Mouse (Mus musculus): ENCODE data around the gene Trim11.

The Trim11 gene

DNA sequence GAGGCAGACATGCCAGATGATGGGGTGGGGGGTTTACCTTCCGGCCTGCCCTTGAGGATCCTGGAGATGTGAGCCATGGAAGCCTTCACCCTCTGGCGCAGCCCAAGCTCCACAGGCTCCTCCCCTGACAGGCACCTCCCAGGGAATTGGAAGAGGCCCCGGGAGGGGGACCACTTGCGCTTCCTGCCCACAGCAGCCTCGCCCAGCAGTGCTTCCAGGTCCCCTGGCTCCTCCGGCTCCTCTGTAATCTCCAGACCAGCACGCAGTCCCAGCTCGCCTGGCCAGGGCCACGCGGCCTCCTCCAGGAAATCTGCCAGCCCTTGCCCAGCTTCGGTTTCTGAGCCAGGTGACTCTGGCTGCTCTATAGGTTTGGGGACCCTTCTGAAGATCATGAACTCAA is 21.3 kb downstream of the Trim11 start:
- POLR2A ChIA-PET, result interaction anchor here in 2 of 4 experiments (1.0 to 1.8 kb wide), 3 partner anchors 21 to 77 kb away, joined by 3 to 6 read pairs (median 5); partner anchors contain the start of genes Hist3h2a (in 1 of the 2), Trim11 (in 1 of the 2) and Trim17 (in 1 of the 2)
- CTCF ChIA-PET, result interaction anchor here in 2 of 4 experiments (0.6 to 1.2 kb wide), 2 partner anchors 95 kb away, joined by 3 to 4 read pairs; no protein-coding TSS in a partner anchor

DNA sequence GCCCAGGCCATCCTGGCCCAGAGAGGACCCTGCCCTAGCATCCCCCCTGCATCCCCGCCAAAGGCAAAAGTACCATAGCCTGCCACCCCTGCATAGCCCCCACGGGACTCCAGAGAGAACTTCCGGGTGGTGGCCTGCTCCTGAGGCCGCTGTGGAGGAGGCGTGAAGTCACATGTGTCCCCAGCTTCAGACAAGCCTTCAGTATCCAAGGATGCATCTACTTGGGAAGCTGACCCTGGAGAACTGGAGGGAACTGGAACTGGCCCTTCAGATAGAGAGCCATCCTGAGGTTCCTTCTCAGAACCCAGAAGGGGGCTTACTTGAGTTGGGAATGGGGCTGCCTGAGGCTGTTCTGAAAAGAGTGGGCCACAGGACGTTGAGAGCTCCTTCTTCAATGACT is 21.9 kb downstream of the Trim11 start:
- CTCF ChIA-PET, result interaction anchor here in 1 of 4 experiments (0.9 kb wide), 1 partner anchor 95 kb away, joined by 3 read pairs; no protein-coding TSS in a partner anchor

DNA sequence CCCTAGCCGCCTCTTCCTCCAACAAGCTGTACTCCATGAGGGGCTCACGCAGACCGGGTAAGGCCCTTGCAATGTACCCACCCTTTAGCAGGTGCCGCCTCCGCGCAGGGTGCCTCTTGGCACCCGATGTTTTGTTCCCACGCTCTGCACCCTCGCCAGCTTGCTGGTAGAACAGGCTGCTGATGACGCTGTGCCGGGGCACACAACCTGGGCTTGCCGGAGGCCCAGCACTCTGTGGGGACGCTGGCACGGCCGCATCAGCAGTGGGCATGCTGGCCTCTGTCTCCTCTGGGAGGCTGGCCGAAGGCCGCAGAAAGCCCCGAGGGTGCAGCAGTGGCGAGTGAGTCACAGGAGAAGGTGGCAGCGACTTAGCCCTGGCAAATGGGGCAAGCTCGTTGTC is 22.7 kb downstream of the Trim11 start:
- ChIA-PET CTCF (no interaction called here), POLR2A (interaction anchor here in 2 of 4 experiments (0.7 to 2.1 kb wide), 4 partner anchors 8 to 162 kb away, joined by 3 to 11 read pairs (median 4); partner anchors contain the start of gene Trim11 (in 1 of the 2))

More for the DNA sequence above, 21.9 kb downstream of the Trim11 start:
- POLR2A ChIA-PET, result interaction anchor here in 1 of 4 experiments (1.4 to 1.8 kb wide), 2 partner anchors 22 to 45 kb away, joined by 5 to 6 read pairs; partner anchors contain the start of genes Hist3h2a, Trim11 and Trim17

DNA sequence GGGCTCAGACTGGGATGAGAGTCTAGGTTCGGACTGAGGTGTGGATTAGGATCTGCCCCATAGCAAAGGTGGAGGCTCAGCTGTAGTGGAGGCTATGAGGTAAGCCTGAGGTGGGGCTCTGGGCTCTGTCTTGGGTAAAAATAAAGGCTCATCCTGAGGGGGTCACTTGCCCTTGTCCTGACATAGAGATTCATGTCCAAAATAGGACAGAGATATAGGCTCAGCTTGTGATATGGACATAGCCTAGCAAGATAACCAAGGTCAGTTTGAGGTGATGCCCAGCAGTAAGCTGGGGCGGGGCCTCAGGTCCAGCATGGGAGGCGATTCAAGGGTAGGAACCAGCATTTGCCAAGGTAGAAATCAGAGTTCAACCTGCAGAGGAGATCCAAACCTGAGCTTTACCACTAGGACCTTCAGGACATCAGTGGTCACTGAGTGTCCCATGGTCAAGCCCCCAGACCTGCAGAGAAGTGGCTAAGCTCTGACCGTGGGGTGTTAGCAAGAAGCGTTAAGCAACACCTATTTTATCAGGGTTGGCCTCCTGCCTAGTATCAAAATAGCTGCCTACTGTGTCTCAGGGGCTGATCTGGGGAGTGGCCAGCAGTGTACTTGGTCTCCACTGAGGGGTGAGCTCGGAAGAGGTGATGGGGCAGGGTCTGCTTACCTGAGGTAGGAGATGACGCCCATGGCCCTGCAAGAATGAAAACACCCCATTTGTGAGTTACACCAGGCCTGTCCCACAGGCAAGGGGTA is 24.6 kb downstream of the Trim11 start:
- ChIA-PET POLR2A (interaction anchor here in 2 of 4 experiments (0.6 to 2.1 kb wide), 4 partner anchors 10 to 699 kb away, joined by 3 to 11 read pairs (median 3); partner anchors contain the start of gene Hist3h2ba (in 1 of the 2)), CTCF (interaction anchor here in 2 of 4 experiments (1.0 to 1.4 kb wide), 3 partner anchors 25 to 92 kb away, joined by 3 to 4 read pairs (median 3); partner anchors contain the start of gene Trim11 (in 1 of the 2))

DNA sequence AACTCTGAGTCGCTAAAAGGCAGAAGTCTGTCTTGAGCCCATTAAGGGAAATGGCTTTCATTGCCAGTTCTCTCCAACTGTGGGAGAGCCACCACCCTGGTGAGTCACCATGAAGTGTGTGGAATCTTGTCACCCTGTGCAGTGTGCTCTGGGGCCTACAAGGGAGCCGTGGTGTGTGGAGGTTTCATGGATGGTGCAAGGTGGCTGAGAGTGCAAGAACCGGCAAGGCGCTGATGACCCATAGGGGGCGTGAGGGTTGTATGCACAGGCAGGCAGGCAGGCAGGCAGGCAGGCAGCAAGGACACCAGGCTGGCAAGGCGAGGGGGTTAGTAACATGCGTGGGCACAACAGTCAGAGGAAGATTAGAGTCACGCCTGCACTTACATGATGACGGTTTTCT is 37.2 kb downstream of the Trim11 start:
- POLR2A ChIA-PET, result no interaction called here
- CTCF ChIA-PET, result interaction anchor here in 2 of 4 experiments (1.0 to 1.1 kb wide), 2 partner anchors 13 to 19 kb away, joined by 3 read pairs; no protein-coding TSS in a partner anchor

DNA sequence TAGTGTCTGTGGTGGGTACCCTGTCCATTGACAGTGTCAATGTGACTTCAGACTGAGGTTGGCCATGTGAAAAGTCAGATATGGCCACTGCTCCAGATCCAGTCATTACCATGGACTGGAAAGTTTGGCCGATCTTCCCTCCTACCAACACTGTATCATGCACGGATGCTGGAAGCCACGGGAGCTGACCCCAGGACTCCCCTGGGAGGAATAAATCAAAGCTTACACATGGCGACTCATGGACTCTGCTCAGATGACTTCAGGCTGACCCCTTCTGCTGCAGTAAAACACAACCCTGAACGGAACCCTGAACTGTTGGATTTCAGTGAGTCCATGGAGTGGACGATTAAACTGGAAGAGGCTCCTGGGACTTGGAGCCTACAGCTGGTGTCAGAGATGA is 48.5 kb downstream of the Trim11 start:
- ChIA-PET POLR2A (interaction anchor here in 1 of 4 experiments (0.7 to 1.3 kb wide), 2 partner anchors 30 to 78 kb away, joined by 3 to 4 read pairs; partner anchors contain the start of gene Hist3h2ba), CTCF (interaction anchor here in 1 of 4 experiments (1.2 kb wide), 1 partner anchor 68 kb away, joined by 8 read pairs; no protein-coding TSS in a partner anchor)

DNA sequence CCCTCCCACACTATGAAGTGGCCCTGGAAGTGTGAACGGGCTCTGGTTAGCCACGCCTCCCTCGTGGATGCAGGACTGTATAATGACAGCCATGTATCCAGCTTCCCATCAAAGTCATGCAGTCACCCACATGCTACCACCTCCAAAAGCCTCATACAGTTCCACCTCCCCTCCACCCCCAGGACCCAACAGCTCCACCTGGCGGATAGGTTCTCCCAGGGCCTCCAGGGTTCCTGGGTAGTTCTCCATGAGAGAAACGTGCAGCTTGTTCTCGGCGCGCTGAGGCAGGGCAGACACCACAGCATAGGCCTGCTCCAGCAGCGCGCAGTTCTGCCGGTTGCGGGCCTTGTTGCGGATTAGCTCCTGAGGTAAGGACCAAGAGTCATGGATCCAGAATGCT is 51.1 kb downstream of the Trim11 start:
- CTCF ChIA-PET, result interaction anchor here in 3 of 4 experiments (0.6 to 1.6 kb wide), 3 partner anchors 13 to 589 kb away, joined by 3 read pairs; no protein-coding TSS in a partner anchor
- POLR2A ChIA-PET, result interaction anchor here in 1 of 4 experiments (1.4 to 1.9 kb wide), 2 partner anchors 50 to 51 kb away, joined by 3 to 4 read pairs; partner anchors contain the start of gene Trim11
